Mouse (Mus musculus): ENCODE results near the gene Spata25. TPM values are rescaled to one million over a fixed set of nuclear protein-coding genes. Genes with fewer than 3 reads are reported as not detected.

Spata25 gene
- total RNA-seq, 1 experiment = 1.1 TPM

GRCm38 (mm10) chr2:164845782-164846181, 17.4 kb upstream of the Spata25 start:
- Histone ChIP-seq H3K27ac (ENCODE audit: insufficient read depth, low read depth, low read length, poor library complexity, severe bottlenecking) (no peak overlapping the region), H3K4me3 (ENCODE audit: insufficient read depth in 1 of 2, low read depth in 1 of 2, low read length in 2 of 2, poor library complexity in 1 of 2, severe bottlenecking in 1 of 2) (no peak overlapping the region), H3K36me3 (ENCODE audit: control insufficient read depth, insufficient read depth, low read length, poor library complexity, severe bottlenecking) (peaks cover 66% of the 10 kb centered on the region), H3K9me3 (ENCODE audit: control insufficient read depth, insufficient read depth, low read depth, low read length) (no peaks in the 10 kb centered on the region), H3K9ac (ENCODE audit: insufficient read depth, low read depth, low read length, poor library complexity, severe bottlenecking) (no peak overlapping the region), H3K4me1 (ENCODE audit: control insufficient read depth in 2 of 2, insufficient read depth in 2 of 2, low read length in 2 of 2, poor library complexity in 1 of 2) (no peaks in the 10 kb centered on the region)
- no peak for DNase-seq (ENCODE audit: low read depth, low spot score)
- TF ChIP-seq MAFK (IDR thresholded peaks at IDR 0.05; ENCODE audit: insufficient read depth, low read depth, low read length) = no peak
- TF ChIP-seq HCFC1 (IDR thresholded peaks at IDR 0.05; ENCODE audit: borderline replicate concordance, insufficient read depth, low read length) = no peak
- no peak for TF ChIP-seq ZC3H11A (IDR thresholded peaks at IDR 0.05; ENCODE audit: borderline replicate concordance, low read depth, low read length)
- no peak for TF ChIP-seq ZNF384 (IDR thresholded peaks at IDR 0.05; ENCODE audit: low read depth, low read length)
- TF ChIP-seq CHD2 (IDR thresholded peaks at IDR 0.05; ENCODE audit: low read depth, low read length) = no peak
- in situ Hi-C loops (cut with MboI; ENCODE audit: low sequenced_read_pairs in 2 of 2, unreplicated experiment in 2 of 2) = no loop called here

DNA sequence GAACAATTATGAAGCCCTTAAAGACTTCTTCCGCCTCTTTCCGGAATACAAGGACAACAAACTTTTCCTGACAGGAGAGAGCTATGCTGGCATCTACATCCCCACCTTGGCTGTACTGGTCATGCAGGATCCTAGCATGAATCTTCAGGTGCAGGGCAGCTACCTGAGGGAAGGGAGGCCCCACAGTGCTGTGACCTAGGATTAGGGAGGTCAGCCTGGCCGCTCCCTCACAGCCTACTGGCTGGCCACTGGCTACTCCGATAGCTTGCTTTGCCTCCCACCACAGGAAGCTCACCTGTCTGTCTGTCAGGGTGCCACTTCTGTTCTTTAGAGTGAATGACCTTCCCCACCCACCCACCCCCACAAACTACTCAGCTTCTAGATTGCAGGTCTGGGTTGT, 6.8 kb upstream of the Spata25 start:
- TF ChIP-seq ZC3H11A (IDR thresholded peaks at IDR 0.05; ENCODE audit: borderline replicate concordance, low read depth, low read length) = no peak
- TF ChIP-seq HCFC1 (IDR thresholded peaks at IDR 0.05; ENCODE audit: borderline replicate concordance, insufficient read depth, low read length) = no peak
- TF ChIP-seq ZNF384 (IDR thresholded peaks at IDR 0.05; ENCODE audit: low read depth, low read length) = no peak
- TF ChIP-seq CHD2 (IDR thresholded peaks at IDR 0.05; ENCODE audit: low read depth, low read length) = no peak
- no peak for TF ChIP-seq MAFK (IDR thresholded peaks at IDR 0.05; ENCODE audit: insufficient read depth, low read depth, low read length)
- 0 out of 4 replicates have a peak overlapping the region, but pooled peaks of 1 of the 2 experiments have one; percentile 75 for H3K4me3 ChIP-seq (ENCODE audit: insufficient read depth in 1 of 2, low read depth in 1 of 2, low read length in 2 of 2, poor library complexity in 1 of 2, severe bottlenecking in 1 of 2)
- in situ Hi-C loops (cut with MboI; ENCODE audit: low sequenced_read_pairs in 2 of 2, unreplicated experiment in 2 of 2) = no loop called here

GRCm38 (mm10) chr2:164834531-164834930, 6.2 kb upstream of the Spata25 start:
- Histone ChIP-seq H3K9ac (ENCODE audit: insufficient read depth, low read depth, low read length, poor library complexity, severe bottlenecking) (peak overlapping the region; percentile 75), H3K4me3 (ENCODE audit: insufficient read depth in 1 of 2, low read depth in 1 of 2, low read length in 2 of 2, poor library complexity in 1 of 2, severe bottlenecking in 1 of 2) (peak overlapping the region; percentile 75 to 78), H3K27ac (ENCODE audit: insufficient read depth, low read depth, low read length, poor library complexity, severe bottlenecking) (no peak overlapping the region), H3K4me1 (ENCODE audit: control insufficient read depth in 2 of 2, insufficient read depth in 2 of 2, low read length in 2 of 2, poor library complexity in 1 of 2) (peaks cover 2 to 10% of the 10 kb centered on the region in 2 experiments; a peak in 1 of 4 replicates), H3K36me3 (ENCODE audit: control insufficient read depth, insufficient read depth, low read length, poor library complexity, severe bottlenecking) (peaks cover 32% of the 10 kb centered on the region), H3K9me3 (ENCODE audit: control insufficient read depth, insufficient read depth, low read depth, low read length) (no peaks in the 10 kb centered on the region)
- TF ChIP-seq MAFK (IDR thresholded peaks at IDR 0.05; ENCODE audit: insufficient read depth, low read depth, low read length) = no peak
- DNase-seq (ENCODE audit: low read depth, low spot score) = no peak
- in situ Hi-C loops (cut with MboI; ENCODE audit: low sequenced_read_pairs in 2 of 2, unreplicated experiment in 2 of 2) = no loop called here

More for the DNA sequence above, 6.8 kb upstream of the Spata25 start:
- H3K4me1 ChIP-seq (ENCODE audit: control insufficient read depth in 2 of 2, insufficient read depth in 2 of 2, low read length in 2 of 2, poor library complexity in 1 of 2) = peaks cover 2 to 13% of the 10 kb centered on the region in 2 experiments; a peak in 1 of 4 replicates
- peaks cover 37% of the 10 kb centered on the region for H3K36me3 ChIP-seq (ENCODE audit: control insufficient read depth, insufficient read depth, low read length, poor library complexity, severe bottlenecking)
- H3K9ac ChIP-seq (ENCODE audit: insufficient read depth, low read depth, low read length, poor library complexity, severe bottlenecking) = no peak overlapping the region
- DNase-seq (ENCODE audit: low read depth, low spot score) = no peak
- H3K27ac ChIP-seq (ENCODE audit: insufficient read depth, low read depth, low read length, poor library complexity, severe bottlenecking) = no peak overlapping the region
- H3K9me3 ChIP-seq (ENCODE audit: control insufficient read depth, insufficient read depth, low read depth, low read length) = no peaks in the 10 kb centered on the region

GRCm38 (mm10) chr2:164833314-164833959, 5.1 kb upstream of the Spata25 start, which contains the start of gene Neurl2:
Gene Neurl2, minus strand, starts transcription at chr2:164833456.
- 0 out of 2 replicates have a peak, but pooled peaks have one; percentile 59 for TF ChIP-seq ZNF384 (IDR thresholded peaks at IDR 0.05; ENCODE audit: low read depth, low read length)
- TF ChIP-seq HCFC1 (IDR thresholded peaks at IDR 0.05; ENCODE audit: borderline replicate concordance, insufficient read depth, low read length) = peak; percentile 45; the same call in 1 of the 2 replicates
- no peak for TF ChIP-seq ZC3H11A (IDR thresholded peaks at IDR 0.05; ENCODE audit: borderline replicate concordance, low read depth, low read length)
- no peak for TF ChIP-seq MAFK (IDR thresholded peaks at IDR 0.05; ENCODE audit: insufficient read depth, low read depth, low read length)
- TF ChIP-seq CHD2 (IDR thresholded peaks at IDR 0.05; ENCODE audit: low read depth, low read length) = no peak
- H3K36me3 ChIP-seq (ENCODE audit: control insufficient read depth, insufficient read depth, low read length, poor library complexity, severe bottlenecking) = peaks cover 22% of the 10 kb centered on the region
- peaks cover 2 to 13% of the 10 kb centered on the region in 2 experiments; a peak in 2 of 4 replicates for H3K4me1 ChIP-seq (ENCODE audit: control insufficient read depth in 2 of 2, insufficient read depth in 2 of 2, low read length in 2 of 2, poor library complexity in 1 of 2)
- peak within 1 kb of the TSS; percentile 75 for H3K9ac ChIP-seq (ENCODE audit: insufficient read depth, low read depth, low read length, poor library complexity, severe bottlenecking)
- H3K27ac ChIP-seq (ENCODE audit: insufficient read depth, low read depth, low read length, poor library complexity, severe bottlenecking) = peak within 1 kb of the TSS; percentile 0; the same call in 1 of the 2 replicates
- H3K4me3 ChIP-seq (ENCODE audit: insufficient read depth in 1 of 2, low read depth in 1 of 2, low read length in 2 of 2, poor library complexity in 1 of 2, severe bottlenecking in 1 of 2) = peak within 1 kb of the TSS; percentile 75 to 78
- in situ Hi-C loops (cut with MboI; ENCODE audit: low sequenced_read_pairs in 2 of 2, unreplicated experiment in 2 of 2) = no loop called here
- peak; percentile 95 for DNase-seq (ENCODE audit: low read depth, low spot score)
- H3K9me3 ChIP-seq (ENCODE audit: control insufficient read depth, insufficient read depth, low read depth, low read length) = no peaks in the 10 kb centered on the region

All from ES-E14 (cell line).